Mouse (Mus musculus) embryonic stem cell, embryonic (primary cell): ENCODE measurements at regions not wholly inside any gene's neighbourhood (a gene's known extent, or its start where the extent isn't known, plus 50 kb on each side); places are given as distances from the start of the nearest gene placed in this dataset.

Experiments
- CTCF ChIA-PET, 4 experiments: fragments of 300-600 bp in 2 of 4; fragments of 350-600 bp in 2 of 4; sonication (Branson Sonifier 250); formaldehyde crosslinking; loops; one replicate each; lab custom pipeline; 2022; ENCODE audit warnings: inconsistent platforms in 2 of 4; lab: Charles Lee
- POLR2A ChIA-PET, 4 experiments: fragments of 300-600 bp in 2 of 4; fragments of 350-600 bp in 2 of 4; sonication (Branson Sonifier 250); formaldehyde crosslinking; loops; one replicate each; lab custom pipeline; 2022; ENCODE audit warnings: antibody characterized with exemption in 4 of 4, inconsistent platforms in 1 of 4; lab: Charles Lee

DNA sequence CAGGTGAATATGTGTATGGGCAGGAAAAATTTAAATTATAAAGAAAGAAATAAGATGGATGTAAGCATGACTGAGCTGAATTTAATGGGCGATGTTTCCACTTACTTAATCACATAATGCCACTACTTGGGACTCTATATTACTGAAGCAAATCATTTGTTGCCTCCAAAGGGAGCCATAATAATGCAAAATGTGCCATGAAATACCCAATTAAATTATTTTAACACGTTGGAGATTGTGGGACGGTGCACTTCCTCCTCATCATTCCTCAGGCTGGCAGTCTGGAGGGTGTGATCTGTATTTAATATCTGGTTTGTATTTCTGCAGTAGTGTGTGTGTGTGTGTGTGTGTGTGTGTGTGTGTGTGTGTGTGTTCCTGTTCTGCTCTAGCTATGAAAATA lies 188.2 kb downstream of the Ppp4r2 start:
- POLR2A ChIA-PET = no interaction called here

DNA sequence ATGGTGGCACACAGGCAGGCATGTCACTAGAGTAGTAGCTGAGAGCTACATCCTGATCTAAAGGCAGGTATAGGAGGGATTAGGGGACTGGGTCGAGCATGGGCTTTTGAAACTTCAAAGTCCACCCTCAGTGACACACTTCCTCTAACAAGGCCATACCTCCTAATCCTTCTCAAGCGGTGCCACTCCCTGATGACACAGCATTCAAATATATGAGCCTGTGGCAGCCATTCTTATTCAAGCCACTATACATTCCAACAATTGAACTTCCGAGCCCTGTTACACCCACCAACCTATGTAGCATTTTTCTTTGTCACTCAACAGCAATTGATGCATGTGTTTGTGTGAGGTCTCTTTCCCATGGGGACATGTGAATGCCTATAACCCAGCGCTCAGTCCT lies 192.4 kb downstream of the Ppp4r2 start:
- POLR2A ChIA-PET = interaction anchor here in 3 of 4 experiments (0.7 to 1.4 kb wide), 4 partner anchors 12 to 854 kb away, joined by 3 to 6 read pairs (median 4); no protein-coding TSS in a partner anchor
- CTCF ChIA-PET = no interaction called here

More for the DNA sequence above, 188.2 kb downstream of the Ppp4r2 start:
- CTCF ChIA-PET = interaction anchor here in 1 of 4 experiments (0.8 kb wide), 1 partner anchor 588 kb away, joined by 3 read pairs; no protein-coding TSS in a partner anchor

DNA sequence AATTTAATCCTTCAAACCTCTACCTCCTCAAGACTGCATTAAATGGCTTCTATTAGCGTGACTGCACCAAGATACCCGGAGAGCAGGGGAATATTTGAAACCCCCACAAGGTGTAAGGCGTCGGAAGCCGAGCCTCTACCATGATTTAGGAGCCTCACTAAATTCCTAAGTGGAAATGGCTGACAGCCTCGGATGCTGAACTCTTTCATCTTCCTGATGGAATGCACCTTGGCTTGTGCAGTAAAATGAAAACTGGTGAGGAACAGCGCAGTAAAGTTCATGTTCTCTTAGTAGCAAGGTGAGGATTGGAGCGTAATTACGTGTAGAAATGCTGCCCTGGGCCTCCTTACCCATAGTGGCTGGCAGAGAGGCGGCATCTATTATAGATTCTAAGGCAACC lies 194.0 kb downstream of the Ppp4r2 start:
- POLR2A ChIA-PET = interaction anchor here in 1 of 4 experiments (1.4 kb wide), 1 partner anchor 11 kb away, joined by 4 read pairs; no protein-coding TSS in a partner anchor
- CTCF ChIA-PET = no interaction called here

DNA sequence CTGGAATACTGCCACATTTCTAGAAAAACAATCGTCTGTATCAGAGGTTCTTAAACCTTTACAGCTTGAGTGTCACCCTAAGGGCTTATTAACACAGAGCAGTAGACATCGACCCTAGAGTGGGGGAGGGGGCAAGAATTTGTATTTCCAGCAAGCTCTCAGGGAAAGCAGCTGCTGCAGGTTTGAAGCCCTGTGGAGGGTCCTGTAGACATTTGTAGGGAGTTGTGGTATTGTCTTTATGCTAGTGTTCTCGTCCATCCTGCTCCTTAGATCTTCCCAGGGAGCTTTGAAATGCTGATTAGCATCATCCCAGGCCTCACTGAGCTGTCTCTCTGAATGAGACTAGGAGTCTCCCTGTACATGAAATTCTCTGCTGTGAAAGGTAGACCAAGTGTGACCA lies 196.0 kb downstream of the Ppp4r2 start:
- POLR2A ChIA-PET = interaction anchor here in 3 of 4 experiments (0.6 to 2.6 kb wide), 8 partner anchors 9 to 196 kb away, joined by 3 to 10 read pairs (median 4); no protein-coding TSS in a partner anchor
- CTCF ChIA-PET = interaction anchor here in 1 of 4 experiments (1.0 kb wide), 1 partner anchor 168 kb away, joined by 3 read pairs; no protein-coding TSS in a partner anchor

DNA sequence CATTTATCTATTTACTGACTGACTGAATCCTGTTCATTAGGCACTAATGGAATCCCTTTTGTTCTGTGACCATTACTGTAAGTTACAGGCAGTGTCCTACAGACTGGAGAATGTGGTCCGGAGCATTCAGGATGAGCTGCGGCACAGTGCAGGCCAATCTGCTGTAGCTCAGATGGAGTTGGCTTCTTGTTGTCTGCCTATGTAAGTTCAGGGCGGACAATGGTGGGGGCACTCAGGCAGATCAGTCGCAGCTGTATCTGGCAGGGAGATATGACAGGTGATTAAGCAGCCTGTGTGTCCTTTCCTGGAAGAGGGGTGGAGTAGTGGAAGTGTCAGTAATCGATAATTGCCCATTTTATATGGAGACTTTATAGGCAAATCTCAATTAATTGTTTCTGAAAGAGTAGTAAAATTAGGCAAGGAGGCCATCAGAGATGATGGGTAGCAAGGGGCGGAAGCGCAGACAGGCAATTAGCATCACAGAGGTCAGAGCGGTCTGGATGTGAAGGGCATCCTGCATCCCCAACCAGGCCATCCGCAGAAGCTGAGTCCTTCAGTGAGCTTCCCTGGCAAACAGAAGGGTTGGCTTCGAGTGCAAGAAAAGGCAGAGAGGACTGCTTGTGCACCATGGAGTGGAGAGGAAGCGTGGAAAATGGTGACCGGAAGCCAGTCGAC lies 197.2 kb downstream of the Ppp4r2 start:
- ChIA-PET CTCF (interaction anchor here in 1 of 4 experiments (1.1 kb wide), 1 partner anchor 167 kb away, joined by 3 read pairs; no protein-coding TSS in a partner anchor), POLR2A (interaction anchor here in 2 of 4 experiments (2.1 to 2.6 kb wide), 3 partner anchors 8 to 18 kb away, joined by 7 to 10 read pairs (median 9); no protein-coding TSS in a partner anchor)

DNA sequence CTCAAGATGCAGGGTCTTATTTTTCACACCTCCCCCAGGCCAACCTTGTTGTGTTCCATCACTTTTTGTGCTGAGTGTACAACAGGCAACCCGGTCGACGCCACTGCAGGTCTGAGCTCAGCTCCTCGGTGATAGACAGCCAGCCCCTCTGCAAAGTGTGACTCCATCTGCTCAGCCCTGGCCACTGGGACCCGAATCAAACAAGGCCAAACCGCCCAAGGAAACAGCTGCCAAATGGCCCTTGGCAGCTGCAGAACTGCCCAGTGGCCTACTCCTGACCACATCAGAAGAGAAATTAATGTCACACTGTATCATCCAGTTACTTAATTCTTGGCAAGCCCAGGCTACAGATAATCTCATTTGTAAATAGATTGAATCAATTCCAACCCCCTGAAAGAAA lies 213.3 kb downstream of the Ppp4r2 start:
- ChIA-PET POLR2A (no interaction called here), CTCF (no interaction called here)

DNA sequence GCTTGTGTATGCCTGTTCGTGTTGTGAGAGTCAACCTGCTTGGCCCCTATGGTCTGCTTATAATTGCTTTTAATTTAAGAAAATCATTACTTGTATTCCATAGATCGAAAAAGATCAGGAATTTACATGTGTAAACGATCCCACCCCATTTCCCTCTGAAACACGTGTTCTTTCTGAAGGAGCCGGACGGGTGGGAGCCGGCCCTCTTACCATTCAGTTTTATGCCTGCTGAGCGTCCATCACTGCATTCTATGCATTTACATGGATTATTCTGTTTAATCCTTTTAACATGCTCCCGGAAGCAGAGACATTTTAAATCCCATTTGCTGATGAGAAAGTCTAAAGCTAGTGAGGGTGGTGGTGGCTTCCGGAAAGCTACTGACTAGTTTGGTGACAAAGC lies 213.8 kb downstream of the Ppp4r2 start:
- POLR2A ChIA-PET = interaction anchor here in 1 of 4 experiments (0.8 kb wide), 1 partner anchor 806 kb away, joined by 3 read pairs; no protein-coding TSS in a partner anchor
- CTCF ChIA-PET = no interaction called here

DNA sequence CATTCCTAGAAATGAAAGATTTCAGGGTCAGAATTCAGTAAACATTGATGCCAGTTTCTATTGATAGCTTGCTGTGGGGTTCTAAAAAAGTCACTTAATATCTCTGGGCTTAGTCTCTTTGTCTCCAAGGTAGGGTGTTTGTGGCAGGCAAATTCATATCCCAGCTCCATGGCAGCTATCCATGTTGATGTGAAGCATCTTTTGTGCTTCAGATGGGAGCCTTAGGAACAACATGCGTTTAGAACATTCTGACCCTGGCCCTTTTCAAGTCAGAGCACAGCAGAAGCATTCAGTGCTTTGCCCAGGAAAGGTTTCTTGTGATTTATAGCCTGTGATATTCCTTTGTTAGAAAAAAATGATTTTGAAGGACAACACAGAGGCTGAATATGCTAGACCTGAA lies 215.0 kb downstream of the Ppp4r2 start:
- POLR2A ChIA-PET = interaction anchor here in 2 of 4 experiments (0.5 to 2.8 kb wide), 2 partner anchors 18 to 698 kb away, joined by 4 to 10 read pairs; no protein-coding TSS in a partner anchor
- CTCF ChIA-PET = no interaction called here

DNA sequence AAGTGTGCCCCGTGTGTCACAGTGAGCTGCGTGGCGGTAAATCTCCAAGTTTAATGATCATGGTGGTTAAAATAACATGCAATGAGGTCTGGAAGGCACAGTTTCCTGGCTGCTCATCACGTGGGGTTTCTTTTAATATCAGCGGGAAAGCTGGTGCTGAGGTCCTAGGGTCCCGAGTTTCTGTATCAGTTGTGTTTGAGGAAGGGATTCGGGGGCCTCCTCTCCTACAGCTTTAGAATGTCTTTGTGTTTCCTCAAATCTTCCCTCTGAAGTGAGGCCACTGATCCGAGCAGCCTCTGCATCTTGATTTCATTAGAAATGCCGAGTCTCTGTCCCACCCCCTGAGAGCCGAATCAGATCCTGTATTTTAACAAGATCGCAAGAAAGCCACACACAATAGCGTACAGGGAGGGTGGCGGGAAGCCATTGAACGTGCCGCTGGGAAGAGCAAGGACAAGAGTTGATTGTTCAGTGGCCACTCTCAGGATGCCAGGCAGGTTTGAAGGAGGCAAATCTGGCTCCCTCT lies 215.5 kb downstream of the Ppp4r2 start:
- CTCF ChIA-PET = no interaction called here

DNA sequence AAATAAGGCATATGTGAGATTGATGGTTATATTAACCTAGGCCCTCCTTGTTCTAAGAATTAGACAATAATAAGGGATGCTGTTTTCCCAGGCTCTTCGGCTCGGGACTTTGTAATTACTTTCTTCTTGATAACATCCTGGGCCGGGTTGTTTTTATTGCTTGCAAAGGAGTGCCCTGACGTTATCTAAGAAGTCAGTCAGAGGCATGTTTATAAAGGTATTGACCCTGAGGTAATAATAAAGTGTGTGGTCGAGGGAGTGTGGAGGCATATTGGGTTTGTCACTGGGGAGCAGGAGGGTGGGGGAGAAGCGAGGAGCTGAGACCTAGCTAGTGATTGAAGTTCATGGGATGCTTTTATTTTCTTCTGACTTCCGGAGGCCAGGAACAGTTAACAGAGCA lies 221.5 kb downstream of the Ppp4r2 start:
- POLR2A ChIA-PET = no interaction called here
- CTCF ChIA-PET = interaction anchor here in 1 of 4 experiments (0.6 kb wide), 1 partner anchor 589 kb away, joined by 4 read pairs; no protein-coding TSS in a partner anchor

More for the DNA sequence above, 215.5 kb downstream of the Ppp4r2 start:
- POLR2A ChIA-PET = interaction anchor here in 1 of 4 experiments (2.8 kb wide), 1 partner anchor 19 kb away, joined by 10 read pairs; no protein-coding TSS in a partner anchor

DNA sequence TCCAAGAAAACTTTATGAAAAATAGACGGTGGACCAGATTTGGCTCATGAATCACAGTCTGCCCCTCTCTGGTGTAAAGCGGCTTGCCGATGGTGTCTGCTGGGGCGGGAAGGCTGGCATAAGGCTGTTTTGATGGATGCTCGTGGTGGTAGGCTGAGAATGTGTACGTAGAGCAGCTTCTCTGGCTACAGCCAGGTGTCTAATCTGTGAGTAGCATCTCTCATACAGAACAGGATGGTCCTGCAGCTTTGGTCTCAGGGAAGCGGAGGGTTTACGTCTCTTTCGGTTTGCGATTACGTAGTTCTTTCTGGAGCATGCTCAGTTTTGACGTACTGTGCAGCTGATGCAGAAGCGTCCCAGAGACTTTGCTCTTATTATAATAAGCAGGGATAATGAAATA lies 222.9 kb downstream of the Ppp4r2 start:
- CTCF ChIA-PET = no interaction called here
- POLR2A ChIA-PET = no interaction called here

DNA sequence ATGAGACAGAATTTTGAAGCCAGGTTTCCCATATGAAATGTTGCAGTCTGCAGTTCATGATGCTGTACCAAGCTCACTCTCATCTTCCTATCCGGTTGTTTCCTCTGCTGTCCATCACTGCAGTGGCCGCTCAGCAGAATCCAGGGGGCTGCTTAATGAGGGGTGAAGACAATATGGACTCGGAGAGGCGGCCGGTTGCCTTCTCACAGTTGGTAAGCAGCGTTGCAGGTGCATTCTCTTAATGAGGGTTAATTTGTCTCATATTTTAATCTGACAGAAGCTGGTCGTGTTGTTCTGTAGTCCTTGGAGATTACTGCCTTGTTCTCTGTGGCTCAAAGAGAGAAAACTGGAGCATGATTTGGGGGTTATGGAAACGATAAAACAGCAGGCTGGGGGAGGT lies 225.6 kb downstream of the Ppp4r2 start:
- POLR2A ChIA-PET = no interaction called here
- CTCF ChIA-PET = no interaction called here

DNA sequence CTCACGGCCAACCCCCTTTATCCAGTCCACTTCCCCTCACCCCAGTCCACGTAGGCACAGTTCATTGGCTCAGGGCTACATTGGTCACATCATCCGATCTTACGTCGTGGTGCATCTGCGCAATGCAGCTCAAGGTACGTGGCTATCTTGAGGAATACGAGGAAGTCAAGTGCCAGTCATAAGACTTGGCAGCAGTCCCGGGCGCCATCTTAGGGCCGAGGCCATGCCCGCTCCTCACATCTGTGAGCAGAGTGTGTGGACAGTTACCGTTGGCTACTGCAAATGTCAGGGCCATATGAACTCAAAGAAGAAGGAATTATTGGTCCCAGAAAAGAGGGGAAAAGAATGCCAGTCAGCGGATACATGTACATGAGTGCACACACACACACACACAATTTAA lies 228.8 kb downstream of the Ppp4r2 start:
- POLR2A ChIA-PET = no interaction called here
- CTCF ChIA-PET = no interaction called here

DNA sequence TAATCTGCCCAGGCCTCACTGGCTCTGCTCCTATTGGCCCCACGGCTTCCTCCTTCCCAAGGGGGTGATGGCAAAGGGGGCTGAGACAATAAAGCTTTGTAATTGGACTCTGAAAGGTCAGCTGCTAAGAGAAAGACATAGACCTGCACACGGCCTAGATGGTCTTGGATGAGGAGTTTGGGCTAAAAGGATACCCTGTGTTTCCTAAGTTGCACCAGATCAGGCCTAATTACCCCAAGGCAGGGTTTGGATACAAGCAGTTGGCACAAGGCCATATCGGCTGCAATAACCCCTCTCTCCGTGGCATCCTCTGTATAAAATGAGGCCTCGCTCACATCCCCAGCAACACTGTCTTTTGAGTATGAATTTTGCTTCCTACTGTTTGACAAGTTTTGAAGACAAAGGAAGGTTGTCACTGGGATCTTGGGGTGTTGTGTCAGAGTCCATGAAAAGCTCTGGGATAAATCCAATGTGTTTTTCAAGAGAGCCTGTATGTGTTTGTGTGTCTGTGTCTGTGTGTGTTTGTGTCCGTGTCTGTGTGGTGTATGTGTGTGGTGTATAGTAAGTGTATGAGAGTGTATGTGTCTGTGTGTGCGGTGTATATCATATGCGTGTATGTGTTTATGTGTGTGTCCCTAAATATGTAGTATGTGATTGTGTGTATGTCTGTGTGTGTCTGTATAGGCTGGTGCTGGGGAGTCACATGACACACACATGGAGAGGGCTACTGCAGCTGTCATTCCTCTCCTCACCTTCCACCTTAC lies 242.5 kb downstream of the Ppp4r2 start:
- ChIA-PET POLR2A (no interaction called here), CTCF (no interaction called here)

DNA sequence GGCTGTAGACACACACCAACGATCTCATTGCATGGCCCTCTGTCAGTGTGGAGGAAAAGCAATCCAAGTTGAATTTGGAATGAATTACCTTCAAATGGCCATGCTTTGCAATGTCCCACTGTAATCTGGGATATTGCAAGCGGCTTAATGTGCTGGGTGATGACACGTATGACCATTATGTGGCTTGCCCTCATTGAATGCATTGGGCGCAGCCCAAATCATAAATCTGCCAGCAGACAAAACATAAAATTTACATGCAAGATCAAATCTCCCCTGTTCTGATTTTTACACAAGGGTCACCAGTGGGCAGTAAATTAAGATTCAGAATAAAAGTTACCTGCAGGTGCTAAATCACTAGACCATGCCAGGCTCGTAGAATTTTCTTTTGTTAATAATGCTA lies 244.9 kb downstream of the Ppp4r2 start:
- ChIA-PET POLR2A (interaction anchor here in 1 of 4 experiments (0.6 kb wide), 1 partner anchor 117 kb away, joined by 3 read pairs; no protein-coding TSS in a partner anchor), CTCF (no interaction called here)

DNA sequence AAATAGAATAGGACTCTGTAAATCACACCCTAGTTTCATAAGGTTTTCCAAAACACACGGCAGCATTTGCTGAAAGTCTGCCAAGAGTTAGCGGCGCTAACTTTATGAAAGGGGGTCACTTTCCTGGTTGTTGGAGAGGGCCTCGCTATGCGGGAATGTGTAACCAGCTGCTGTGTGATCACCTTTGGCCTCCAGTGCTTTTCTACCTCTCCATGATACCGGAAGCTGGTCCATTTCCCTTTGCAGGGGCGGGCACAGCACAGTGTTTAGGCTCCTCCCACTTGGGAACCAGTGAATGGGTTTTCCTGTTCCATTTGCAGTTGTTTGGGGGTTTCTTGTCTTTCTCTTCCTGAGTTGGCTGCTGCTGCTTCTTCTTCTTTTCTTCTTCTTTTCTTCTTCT lies 250.3 kb downstream of the Ppp4r2 start:
- POLR2A ChIA-PET = no interaction called here
- CTCF ChIA-PET = no interaction called here

DNA sequence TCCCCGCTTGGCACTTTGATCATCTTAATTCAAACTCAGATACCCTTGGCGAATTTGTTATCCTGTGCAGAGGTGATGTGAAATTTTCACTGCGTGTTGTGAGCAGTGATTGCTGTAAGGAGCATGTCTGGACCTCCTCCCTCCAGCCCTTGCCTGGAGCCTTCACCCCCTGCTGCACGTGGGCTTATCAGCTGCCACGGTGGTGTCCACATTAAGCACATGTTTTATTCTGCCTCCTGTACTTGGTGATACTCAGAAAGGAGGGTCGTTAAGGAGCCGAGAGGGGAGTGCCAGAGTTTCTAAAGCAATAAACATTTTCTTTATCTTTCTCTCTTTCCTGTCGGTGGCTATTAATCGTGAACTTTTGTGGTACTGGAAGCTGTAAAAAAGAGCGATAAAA lies 258.8 kb downstream of the Ppp4r2 start:
- ChIA-PET CTCF (no interaction called here), POLR2A (no interaction called here)
